Mouse (Mus musculus) kidney, embryonic 15.5 days (tissue): ENCODE results near the gene Rnf5. TPM values are rescaled to one million over a fixed set of nuclear protein-coding genes. Genes with fewer than 3 reads are reported as not detected.

Source experiments
- ATAC-seq: fragments of 200-750 bp; cut with Nextera tagmentation; replicated peaks from 2 replicates; pipeline ENCODE4 v1.8.0; 2017; ENCODE audit warnings: moderate TSS enrichment; ENCODE audit not compliant: low FRiP score
- H3K27ac ChIP-seq: fragments of 300-500 bp; sonication (generic); 2 replicates; pipeline ENCODE4 v1.5.1; 2015; ENCODE audit warnings: mild to moderate bottlenecking, inconsistent platforms
- H3K27me3 ChIP-seq: fragments of 300-500 bp; sonication (generic); 2 replicates; pipeline ENCODE4 v1.6.1; 2015; ENCODE audit warnings: inconsistent platforms
- H3K36me3 ChIP-seq: fragments of 300-500 bp; sonication (generic); 2 replicates; pipeline ENCODE4 v1.6.1; 2015; ENCODE audit warnings: inconsistent platforms
- H3K4me1 ChIP-seq: fragments of 300-500 bp; sonication (generic); 2 replicates; pipeline ENCODE4 v1.6.1; 2015; ENCODE audit warnings: inconsistent platforms
- H3K4me2 ChIP-seq: fragments of 300-500 bp; sonication (generic); 2 replicates; pipeline ENCODE4 v1.6.1; 2015; ENCODE audit warnings: moderate library complexity, mild to moderate bottlenecking, inconsistent platforms
- H3K4me3 ChIP-seq: fragments of 300-500 bp; sonication (generic); replicated peaks from 2 replicates; pipeline ENCODE4 v1.5.1; 2015; ENCODE audit warnings: mild to moderate bottlenecking, inconsistent platforms
- H3K9ac ChIP-seq: fragments of 300-500 bp; sonication (generic); 2 replicates; pipeline ENCODE4 v1.6.1; 2015; ENCODE audit warnings: mild to moderate bottlenecking, inconsistent platforms
- H3K9me3 ChIP-seq: fragments of 300-500 bp; sonication (generic); replicated peaks from 2 replicates; pipeline ENCODE4 v1.6.1; 2016; ENCODE audit warnings: inconsistent platforms
- WGBS: fragments of 180-500 bp; shearing (Covaris S2); methylation state at CpG from one replicate; pipeline ENCODE4 v1.1.7; 2015; ENCODE audit warnings: mixed read lengths; 5-methylcytosine and 5-hydroxymethylcytosine counted together
- polyA plus RNA-seq: library from polyadenylated mRNA; unstranded; fragments of >200 nt; fragmentation: Nextera tagmentation; extraction: Ambion mirVana; gene quantifications from 2 replicates; pipeline ENCODE4 v1.2.1, GENCODE M21; 2015

Rnf5 gene
- polyA plus RNA-seq, 1 experiment from 2014 or later, result 166 TPM

DNA sequence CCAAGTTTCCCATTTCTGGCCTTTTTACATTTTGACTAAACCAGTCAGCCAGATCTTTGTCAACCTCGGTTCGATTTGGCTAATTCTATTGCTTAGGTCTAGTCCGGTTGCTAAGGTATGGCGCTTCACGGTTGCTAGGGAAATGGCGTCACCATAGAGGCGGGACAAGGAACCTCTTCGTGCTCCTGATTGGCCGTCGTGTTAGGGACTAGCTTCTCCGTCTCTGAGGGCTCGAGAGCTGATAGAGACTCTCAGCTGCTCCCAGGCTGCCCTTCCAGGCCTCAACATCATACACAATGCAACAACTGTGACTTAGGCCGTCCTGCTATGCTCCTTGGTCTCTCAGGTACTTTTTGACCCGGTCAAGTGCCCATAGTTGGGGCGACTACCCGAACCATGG is 41.1 kb upstream of the Rnf5 start, which contains the start of gene Fkbpl:
Gene Fkbpl (plus strand): TSS at position 157 of the 400 bp plus-strand sequence.
- under 1% methylated on average over 16 of the region's 16 CpGs for WGBS
- H3K27ac ChIP-seq, result peak within 1 kb of the TSS; percentile 75

GRCm38 (mm10) chr17:34643944-34644343 is 40.5 kb upstream of the Rnf5 start:
- H3K4me1 ChIP-seq, result peaks cover 49% of the 10 kb centered on the region
- no peaks in the 10 kb centered on the region for H3K9me3 ChIP-seq
- H3K27me3 ChIP-seq, result no peaks in the 10 kb centered on the region
- WGBS, result 81% methylated on average over 10 of the region's 10 CpGs
- H3K36me3 ChIP-seq, result peaks cover 2% of the 10 kb centered on the region
- H3K27ac ChIP-seq, result no peak overlapping the region
- ATAC-seq, result no peak
- H3K4me2 ChIP-seq, result no peak overlapping the region
- H3K4me3 ChIP-seq, result no peak overlapping the region
- no peak overlapping the region for H3K9ac ChIP-seq

More for the DNA sequence above, 41.1 kb upstream of the Rnf5 start, which contains the start of gene Fkbpl:
- Histone ChIP-seq H3K4me1 (peaks cover 51% of the 10 kb centered on the region), H3K9me3 (no peaks in the 10 kb centered on the region), H3K36me3 (peaks cover 8% of the 10 kb centered on the region), H3K9ac (peak within 1 kb of the TSS; percentile 63), H3K4me3 (peak within 1 kb of the TSS; percentile 59), H3K27me3 (no peaks in the 10 kb centered on the region), H3K4me2 (peak within 1 kb of the TSS; percentile 73)
- ATAC-seq, result peak; percentile 74

GRCm38 (mm10) chr17:34643379-34643778 is 39.9 kb upstream of the Rnf5 start:
- Histone ChIP-seq H3K4me2 (no peak overlapping the region), H3K27me3 (no peaks in the 10 kb centered on the region), H3K9ac (no peak overlapping the region), H3K4me3 (no peak overlapping the region), H3K9me3 (no peaks in the 10 kb centered on the region), H3K27ac (no peak overlapping the region), H3K36me3 (no peaks in the 10 kb centered on the region; the same call in 1 of the 2 replicates), H3K4me1 (peaks cover 44% of the 10 kb centered on the region)
- 91% methylated on average over 4 of the region's 4 CpGs for WGBS
- ATAC-seq, result no peak

DNA sequence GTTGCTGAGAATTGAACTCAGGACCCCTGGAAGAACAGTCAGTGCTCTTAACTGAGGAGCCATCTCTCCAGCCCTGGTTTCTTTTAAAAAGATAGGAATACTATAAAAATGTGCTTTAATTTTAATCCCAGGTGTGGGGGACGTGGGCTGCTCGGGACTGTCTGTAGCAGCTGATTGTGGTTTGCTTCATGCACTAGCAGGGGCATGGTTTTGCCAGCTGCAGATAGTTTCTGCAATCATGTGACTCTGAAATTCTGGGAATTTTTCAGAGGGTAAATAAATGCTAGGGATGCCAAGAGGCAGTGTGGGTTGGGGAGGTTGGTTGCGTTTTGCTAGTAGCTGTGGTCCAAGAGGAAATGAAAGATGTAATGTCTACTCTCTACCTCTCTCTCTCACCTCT is 38.5 kb upstream of the Rnf5 start:
- H3K9me3 ChIP-seq, result no peaks in the 10 kb centered on the region
- no peak for ATAC-seq
- WGBS, result 84% methylated on average over 3 of the region's 3 CpGs
- H3K27ac ChIP-seq, result no peak overlapping the region
- no peaks in the 10 kb centered on the region for H3K27me3 ChIP-seq
- H3K4me1 ChIP-seq, result peaks cover 34% of the 10 kb centered on the region
- H3K9ac ChIP-seq, result no peak overlapping the region
- no peak overlapping the region for H3K4me3 ChIP-seq
- H3K4me2 ChIP-seq, result no peak overlapping the region
- no peaks in the 10 kb centered on the region; the same call in 1 of the 2 replicates for H3K36me3 ChIP-seq

DNA sequence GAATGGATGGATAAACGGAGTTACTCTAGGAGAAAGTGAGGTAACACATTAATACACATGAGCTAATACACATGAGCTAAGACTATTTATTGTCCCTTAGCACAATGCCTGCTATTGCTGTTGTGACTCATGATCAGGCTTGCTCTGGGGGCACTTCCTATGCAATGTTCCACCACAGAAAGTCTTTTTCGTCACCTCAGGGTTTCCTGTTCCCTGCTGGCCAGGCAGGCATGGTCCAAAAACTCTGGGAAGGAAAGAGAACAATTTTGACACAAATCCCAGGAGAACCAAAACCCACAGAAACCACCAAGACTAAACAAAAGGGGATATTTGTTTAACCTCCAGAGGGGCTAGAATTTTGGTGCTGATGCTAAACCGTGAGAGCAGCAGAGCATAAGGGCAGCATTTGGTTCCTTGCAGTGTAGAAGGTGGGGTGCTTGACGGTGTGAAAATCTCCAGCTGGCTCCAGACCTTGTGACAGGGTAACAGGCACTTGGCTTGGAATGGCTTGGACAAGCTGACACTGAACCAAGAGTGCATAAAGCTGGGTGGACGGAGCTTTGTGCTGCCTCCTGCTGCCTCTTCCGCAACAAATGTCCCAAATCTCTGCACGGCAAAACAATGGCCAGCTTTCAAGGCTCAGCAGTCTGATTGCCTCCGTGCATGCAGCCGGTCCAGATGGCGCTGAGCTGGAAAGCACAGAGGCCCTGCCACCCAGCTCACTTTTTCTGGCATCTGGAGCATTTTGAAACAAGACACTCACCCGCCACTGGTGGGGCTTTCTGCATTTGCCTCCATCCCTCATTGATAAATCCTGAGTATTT is 37.5 kb upstream of the Rnf5 start:
- H3K36me3 ChIP-seq, result no peaks in the 10 kb centered on the region; the same call in 1 of the 2 replicates
- H3K27ac ChIP-seq, result peak overlapping the region; percentile 82
- H3K4me1 ChIP-seq, result peaks cover 27% of the 10 kb centered on the region
- 13% methylated on average over 11 of the region's 11 CpGs for WGBS
- no peak overlapping the region for H3K4me3 ChIP-seq
- H3K27me3 ChIP-seq, result no peaks in the 10 kb centered on the region
- no peaks in the 10 kb centered on the region for H3K9me3 ChIP-seq
- H3K9ac ChIP-seq, result 0 out of 2 replicates have a peak overlapping the region, but pooled peaks have one; percentile 12
- ATAC-seq, result peak; percentile 62; the same call in 1 of the 2 replicates
- 0 out of 2 replicates have a peak overlapping the region, but pooled peaks have one; percentile 26 for H3K4me2 ChIP-seq

GRCm38 (mm10) chr17:34639461-34640255 is 36.2 kb upstream of the Rnf5 start:
- no peaks in the 10 kb centered on the region for H3K27me3 ChIP-seq
- WGBS, result 75% methylated on average over 7 of the region's 7 CpGs
- no peak overlapping the region for H3K4me2 ChIP-seq
- H3K4me3 ChIP-seq, result no peak overlapping the region
- H3K27ac ChIP-seq, result no peak overlapping the region
- no peak overlapping the region for H3K9ac ChIP-seq
- no peak for ATAC-seq
- no peaks in the 10 kb centered on the region for H3K36me3 ChIP-seq
- peaks cover 16% of the 10 kb centered on the region for H3K4me1 ChIP-seq
- H3K9me3 ChIP-seq, result no peaks in the 10 kb centered on the region

DNA sequence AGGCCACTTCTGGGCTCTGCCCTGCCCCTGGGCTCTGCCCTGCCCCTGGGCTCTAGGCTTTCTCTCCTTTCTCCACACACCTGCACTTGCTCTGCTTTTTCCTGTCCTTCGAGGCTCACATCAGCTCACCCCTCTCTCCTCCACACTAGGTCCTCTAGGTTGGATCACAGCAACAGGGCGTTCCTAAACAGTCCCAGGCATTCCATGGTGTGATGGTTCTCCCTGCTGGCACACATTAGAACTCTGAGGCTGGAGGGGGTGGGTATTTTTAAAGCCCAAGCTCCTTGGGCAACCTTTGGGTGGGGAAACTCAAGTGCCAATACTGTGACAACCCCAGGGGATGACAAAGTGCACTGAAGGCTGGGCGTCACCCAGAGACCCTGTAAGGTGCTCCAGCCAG is 34.0 kb upstream of the Rnf5 start:
- H3K4me1 ChIP-seq, result peaks cover 15% of the 10 kb centered on the region
- H3K36me3 ChIP-seq, result no peaks in the 10 kb centered on the region
- no peak overlapping the region for H3K4me3 ChIP-seq
- no peaks in the 10 kb centered on the region for H3K27me3 ChIP-seq
- WGBS, result 61% methylated on average over 3 of the region's 3 CpGs
- ATAC-seq, result no peak
- H3K9me3 ChIP-seq, result no peaks in the 10 kb centered on the region
- H3K27ac ChIP-seq, result no peak overlapping the region
- H3K9ac ChIP-seq, result no peak overlapping the region
- no peak overlapping the region for H3K4me2 ChIP-seq

- Histone ChIP-seq H3K27me3 (peaks cover 17% of the 10 kb centered on the region), H3K4me1 (peaks cover 24% of the 10 kb centered on the region)
These were observed 32.2 kb upstream of the Rnf5 start for GRCm38 (mm10) chr17:34635671-34636070.

DNA sequence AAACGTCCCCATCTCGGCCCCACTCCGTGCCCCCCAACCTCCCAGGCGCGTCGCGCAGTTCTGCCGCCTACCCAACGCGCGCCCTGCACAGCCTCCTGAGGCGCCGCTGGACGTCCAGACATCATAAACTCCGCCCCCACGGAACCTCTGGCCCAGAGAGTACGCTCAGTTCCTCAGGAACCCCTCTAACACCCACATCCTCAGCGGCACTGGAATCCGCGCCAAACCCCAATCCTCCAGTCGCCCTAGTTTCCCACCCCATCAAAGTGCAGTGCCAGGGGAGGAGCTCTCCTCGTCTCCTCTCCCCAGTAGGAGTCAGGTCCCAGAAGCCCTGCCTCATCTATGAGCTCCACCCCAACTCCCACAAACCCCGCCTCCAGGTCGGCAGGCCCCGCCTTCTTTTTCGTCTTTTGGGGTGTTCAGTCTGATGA is 28.8 kb upstream of the Rnf5 start:
- H3K9me3 ChIP-seq, result no peaks in the 10 kb centered on the region
- peaks cover 28% of the 10 kb centered on the region for H3K27me3 ChIP-seq
- no peak overlapping the region for H3K27ac ChIP-seq
- 1% methylated on average over 26 of the region's 26 CpGs for WGBS
- ATAC-seq, result peak; percentile 47
- peak overlapping the region; percentile 38; the same call in 1 of the 2 replicates for H3K9ac ChIP-seq
- H3K36me3 ChIP-seq, result no peaks in the 10 kb centered on the region
- peak overlapping the region; percentile 48 for H3K4me3 ChIP-seq
- H3K4me1 ChIP-seq, result peaks cover 52% of the 10 kb centered on the region
- H3K4me2 ChIP-seq, result peak overlapping the region; percentile 94

More at GRCm38 (mm10) chr17:34635671-34636070, 32.2 kb upstream of the Rnf5 start:
- Histone ChIP-seq H3K4me3 (no peak overlapping the region), H3K4me2 (no peak overlapping the region), H3K27ac (no peak overlapping the region), H3K36me3 (no peaks in the 10 kb centered on the region), H3K9ac (no peak overlapping the region), H3K9me3 (no peaks in the 10 kb centered on the region)
- WGBS, result 75% methylated on average over 2 of the region's 2 CpGs
- no peak for ATAC-seq

DNA sequence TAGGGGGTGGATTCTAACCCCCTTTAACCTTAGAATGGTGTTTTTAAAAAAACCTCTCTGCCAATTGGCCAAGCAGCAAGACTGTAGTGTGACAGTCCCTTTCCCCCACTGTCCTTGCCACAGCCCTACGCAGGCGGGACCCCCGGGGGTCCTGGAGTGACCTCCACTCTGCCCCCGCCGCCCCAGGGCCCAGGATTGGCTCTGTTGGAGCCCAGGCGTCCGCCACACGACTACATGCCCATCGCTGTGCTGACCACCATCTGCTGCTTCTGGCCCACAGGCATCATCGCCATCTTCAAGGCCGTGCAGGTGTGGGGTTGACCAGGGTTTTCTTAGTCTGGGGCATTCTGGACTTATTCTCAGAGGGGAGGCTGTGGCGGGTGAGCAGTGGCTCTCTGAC is 28.2 kb upstream of the Rnf5 start:
- H3K27ac ChIP-seq, result no peak overlapping the region
- H3K9me3 ChIP-seq, result no peaks in the 10 kb centered on the region
- peak overlapping the region; percentile 94 for H3K4me2 ChIP-seq
- 7% methylated on average over 12 of the region's 12 CpGs for WGBS
- peak overlapping the region; percentile 48 for H3K4me3 ChIP-seq
- peak overlapping the region; percentile 38; the same call in 1 of the 2 replicates for H3K9ac ChIP-seq
- H3K27me3 ChIP-seq, result peaks cover 28% of the 10 kb centered on the region
- H3K36me3 ChIP-seq, result no peaks in the 10 kb centered on the region
- no peak for ATAC-seq
- peaks cover 55% of the 10 kb centered on the region for H3K4me1 ChIP-seq

GRCm38 (mm10) chr17:34630761-34631301 is 27.3 kb upstream of the Rnf5 start:
- WGBS, result 2% methylated on average over 48 of the region's 48 CpGs
- peak overlapping the region; percentile 7; the same call in 1 of the 2 replicates for H3K9ac ChIP-seq
- no peak overlapping the region for H3K27ac ChIP-seq
- H3K4me1 ChIP-seq, result peaks cover 63% of the 10 kb centered on the region
- no peak for ATAC-seq
- no peaks in the 10 kb centered on the region for H3K36me3 ChIP-seq
- H3K27me3 ChIP-seq, result peaks cover 28% of the 10 kb centered on the region
- peak overlapping the region; percentile 48 for H3K4me3 ChIP-seq
- peak overlapping the region; percentile 94 for H3K4me2 ChIP-seq
- no peaks in the 10 kb centered on the region for H3K9me3 ChIP-seq
